Mouse (Mus musculus) lung, embryonic 16.5 days (tissue): ENCODE results near the gene Bhlha9. TPM values are rescaled to one million over a fixed set of nuclear protein-coding genes. Genes with fewer than 3 reads are reported as not detected.
A peak's percentile ranks its signal among the peaks of the same experiment; 100 is the strongest.

Source experiments
- ATAC-seq: fragments of 200-750 bp; cut with Nextera tagmentation; 2 replicates; pipeline ENCODE4 v1.8.0; 2017; ENCODE audit warnings: low read depth, mild to moderate bottlenecking, moderate library complexity
- H3K27ac ChIP-seq: fragments of 300-500 bp; sonication (generic); 2 replicates; pipeline ENCODE4 v1.5.1; 2014; ENCODE audit warnings: mild to moderate bottlenecking, control low read depth, low read length
- H3K27me3 ChIP-seq: fragments of 300-500 bp; sonication (generic); 2 replicates; pipeline ENCODE4 v1.6.1; 2014; ENCODE audit warnings: low read depth, low read length, mixed read lengths; ENCODE audit not compliant: control insufficient read depth, insufficient read depth
- H3K36me3 ChIP-seq: fragments of 300-500 bp; sonication (generic); 2 replicates; pipeline ENCODE4 v1.6.1; 2014; ENCODE audit warnings: low read length; ENCODE audit not compliant: control insufficient read depth, insufficient read depth
- H3K4me1 ChIP-seq: fragments of 300-500 bp; sonication (generic); replicated peaks from 2 replicates; pipeline ENCODE4 v1.6.1; 2014; ENCODE audit warnings: low read length, mixed read lengths; ENCODE audit not compliant: control insufficient read depth, insufficient read depth
- H3K4me2 ChIP-seq: fragments of 300-500 bp; sonication (generic); 2 replicates; pipeline ENCODE4 v1.6.1; 2014; ENCODE audit warnings: low read depth, low read length, control low read depth
- H3K4me3 ChIP-seq: fragments of 300-500 bp; sonication (generic); 2 replicates; pipeline ENCODE4 v1.5.1; 2014; ENCODE audit warnings: mild to moderate bottlenecking, low read length, control low read depth
- H3K9ac ChIP-seq: fragments of 300-500 bp; sonication (generic); 2 replicates; pipeline ENCODE4 v1.6.1; 2014; ENCODE audit warnings: low read length, control low read depth
- H3K9me3 ChIP-seq: fragments of 300-500 bp; sonication (generic); 2 replicates; pipeline ENCODE4 v1.6.1; 2016; ENCODE audit warnings: low read length; ENCODE audit not compliant: control insufficient read depth
- WGBS: fragments of 180-500 bp; shearing (Covaris S2); extraction: QIAGEN DNeasy Blood & Tissue Kit; methylation state at CpG from one replicate; pipeline ENCODE4 v1.1.7; 2014; 5-methylcytosine and 5-hydroxymethylcytosine counted together
- polyA plus RNA-seq: library from polyadenylated mRNA; unstranded; fragments of >200 nt; fragmentation: Nextera tagmentation; extraction: Ambion mirVana; gene quantifications from 2 replicates; pipeline ENCODE4 v1.2.1, GENCODE M21; 2015

Gene Bhlha9
- polyA plus RNA-seq, 1 experiment from 2014 or later = 0.20 TPM

- H3K4me1 ChIP-seq = no peaks in the 10 kb centered on the region
- no peak overlapping the region for H3K27ac ChIP-seq
- H3K9me3 ChIP-seq = no peaks in the 10 kb centered on the region
- no peak for ATAC-seq
- H3K4me3 ChIP-seq = peak overlapping the region; percentile 34
- H3K4me2 ChIP-seq = peak overlapping the region; percentile 54
- peak overlapping the region; percentile 54; the same call in 1 of the 2 replicates for H3K9ac ChIP-seq
- no peaks in the 10 kb centered on the region for H3K36me3 ChIP-seq
- WGBS = 3% methylated on average over 10 of the region's 10 CpGs
- no peaks in the 10 kb centered on the region for H3K27me3 ChIP-seq
Measured at GRCm38 (mm10) chr11:76655106-76655505, 17.2 kb upstream of the Bhlha9 start.

- H3K4me2 ChIP-seq = no peak overlapping the region
- WGBS = 29% methylated on average over 4 of the region's 4 CpGs
- H3K9ac ChIP-seq = no peak overlapping the region
- H3K4me3 ChIP-seq = no peak overlapping the region
- ATAC-seq = no peak
- no peaks in the 10 kb centered on the region for H3K4me1 ChIP-seq
- no peaks in the 10 kb centered on the region for H3K36me3 ChIP-seq
- H3K27me3 ChIP-seq = no peaks in the 10 kb centered on the region
- no peak overlapping the region for H3K27ac ChIP-seq
- H3K9me3 ChIP-seq = no peaks in the 10 kb centered on the region
Measured at GRCm38 (mm10) chr11:76657450-76657970, 14.8 kb upstream of the Bhlha9 start.

GRCm38 (mm10) chr11:76659138-76659930 is 12.9 kb upstream of the Bhlha9 start:
- WGBS = 43% methylated on average over 14 of the region's 14 CpGs
- 0 out of 2 replicates have a peak, but pooled peaks cover under 1% of the 10 kb centered on the region for H3K27me3 ChIP-seq
- H3K27ac ChIP-seq = no peak overlapping the region
- ATAC-seq = no peak
- H3K4me2 ChIP-seq = no peak overlapping the region
- no peaks in the 10 kb centered on the region for H3K36me3 ChIP-seq
- H3K4me1 ChIP-seq = no peaks in the 10 kb centered on the region
- no peak overlapping the region for H3K4me3 ChIP-seq
- no peak overlapping the region for H3K9ac ChIP-seq
- no peaks in the 10 kb centered on the region for H3K9me3 ChIP-seq

- no peak for ATAC-seq
- H3K4me1 ChIP-seq = no peaks in the 10 kb centered on the region
- H3K4me3 ChIP-seq = no peak overlapping the region
- no peak overlapping the region for H3K9ac ChIP-seq
- H3K9me3 ChIP-seq = no peaks in the 10 kb centered on the region
- H3K27ac ChIP-seq = no peak overlapping the region
- H3K36me3 ChIP-seq = no peaks in the 10 kb centered on the region
- H3K27me3 ChIP-seq = peaks cover 21% of the 10 kb centered on the region
- 46% methylated on average over 7 of the region's 7 CpGs for WGBS
- H3K4me2 ChIP-seq = no peak overlapping the region
Measured at GRCm38 (mm10) chr11:76661790-76662468, 10.3 kb upstream of the Bhlha9 start.

- Histone ChIP-seq H3K4me3 (peak overlapping the region; percentile 33), H3K36me3 (no peaks in the 10 kb centered on the region), H3K27me3 (peaks cover 33% of the 10 kb centered on the region), H3K27ac (no peak overlapping the region), H3K4me1 (no peaks in the 10 kb centered on the region), H3K9ac (peak overlapping the region; percentile 1; the same call in 1 of the 2 replicates), H3K4me2 (peak overlapping the region; percentile 54), H3K9me3 (no peaks in the 10 kb centered on the region)
- no peak for ATAC-seq
- WGBS = 9% methylated on average over 35 of the region's 35 CpGs
Measured at GRCm38 (mm10) chr11:76666002-76666649, 6.1 kb upstream of the Bhlha9 start.

- no peak for ATAC-seq
- H3K4me3 ChIP-seq = no peak overlapping the region
- no peak overlapping the region for H3K4me2 ChIP-seq
- no peaks in the 10 kb centered on the region for H3K36me3 ChIP-seq
- 26% methylated on average over 4 of the region's 4 CpGs for WGBS
- H3K4me1 ChIP-seq = peaks cover 7% of the 10 kb centered on the region; the same call in 1 of the 2 replicates
- no peak overlapping the region for H3K9ac ChIP-seq
- H3K9me3 ChIP-seq = no peaks in the 10 kb centered on the region
- peaks cover 49% of the 10 kb centered on the region for H3K27me3 ChIP-seq
- H3K27ac ChIP-seq = no peak overlapping the region
Measured at GRCm38 (mm10) chr11:76667807-76668206, 4.5 kb upstream of the Bhlha9 start.

- Histone ChIP-seq H3K27ac (no peak overlapping the region), H3K9me3 (no peaks in the 10 kb centered on the region), H3K36me3 (no peaks in the 10 kb centered on the region), H3K4me1 (peaks cover 9% of the 10 kb centered on the region; the same call in 1 of the 2 replicates), H3K4me3 (peak overlapping the region; percentile 42), H3K9ac (0 out of 2 replicates have a peak overlapping the region, but pooled peaks have one; percentile 15), H3K4me2 (peak overlapping the region; percentile 63), H3K27me3 (peaks cover 43% of the 10 kb centered on the region)
- 2% methylated on average over 64 of the region's 64 CpGs for WGBS
- ATAC-seq = no peak
Measured at GRCm38 (mm10) chr11:76672561-76673384, 503 bp downstream of the Bhlha9 start.

GRCm38 (mm10) chr11:76674199-76674598 is 1.9 kb downstream of the Bhlha9 start:
- Histone ChIP-seq H3K4me2 (no peak overlapping the region), H3K27ac (no peak overlapping the region), H3K4me3 (no peak overlapping the region), H3K36me3 (no peaks in the 10 kb centered on the region), H3K9me3 (no peaks in the 10 kb centered on the region), H3K27me3 (peaks cover 43% of the 10 kb centered on the region), H3K9ac (no peak overlapping the region), H3K4me1 (peaks cover 9% of the 10 kb centered on the region; the same call in 1 of the 2 replicates)
- WGBS = 37% methylated on average over 8 of the region's 8 CpGs
- ATAC-seq = no peak
